Mouse (Mus musculus) embryonic fibroblast, embryonic 13.5 days (primary cell): ENCODE measurements at regions not wholly inside any gene's neighbourhood (a gene's known extent, or its start where the extent isn't known, plus 50 kb on each side); places are given as distances from the start of the nearest gene placed in this dataset.

Experiments
- H3K27ac ChIP-seq: 2 replicates; pipeline ENCODE4 v1.5.1; 2012; ENCODE audit warnings: low read length, control low read depth, inconsistent platforms; ENCODE audit not compliant: insufficient read depth
- H3K4me1 ChIP-seq: 2 replicates; pipeline ENCODE4 v1.6.1; 2011; ENCODE audit warnings: low read length; ENCODE audit not compliant: control insufficient read depth, insufficient read depth
- H3K4me3 ChIP-seq: 2 replicates; pipeline ENCODE4 v1.5.1; 2011; ENCODE audit warnings: mild to moderate bottlenecking, control low read depth, low read length; ENCODE audit not compliant: insufficient read depth
- CTCF ChIP-seq: IDR thresholded peaks from 2 replicates; pipeline ENCODE4 v1.5.1; 2011; ENCODE audit warnings: mild to moderate bottlenecking, control low read depth, low read length, moderate library complexity, borderline replicate concordance; ENCODE audit not compliant: insufficient read depth
- POLR2A ChIP-seq: IDR thresholded peaks from 2 replicates; pipeline ENCODE4 v1.6.1; 2011; ENCODE audit warnings: low read depth, mild to moderate bottlenecking, control low read depth, low read length, moderate library complexity

GRCm38 (mm10) chr12:109968303-109968702 lies 310.6 kb upstream of the Dio3 start:
- H3K4me3 ChIP-seq = no peak overlapping the region
- 0 out of 2 replicates have a peak, but pooled peaks cover 2% of the 10 kb centered on the region for H3K4me1 ChIP-seq
- H3K27ac ChIP-seq = no peak overlapping the region
- TF ChIP-seq POLR2A (no peak), CTCF (no peak)

GRCm38 (mm10) chr12:109971508-109971907 lies 307.4 kb upstream of the Dio3 start:
- Histone ChIP-seq H3K4me1 (no peaks in the 10 kb centered on the region), H3K27ac (no peak overlapping the region), H3K4me3 (no peak overlapping the region)
- TF ChIP-seq CTCF (no peak), POLR2A (no peak)

- no peaks in the 10 kb centered on the region for H3K4me1 ChIP-seq
- H3K27ac ChIP-seq = no peak overlapping the region
- H3K4me3 ChIP-seq = no peak overlapping the region
- TF ChIP-seq CTCF (no peak), POLR2A (no peak)
Measured at GRCm38 (mm10) chr12:109972366-109973015, 306.4 kb upstream of the Dio3 start.

- Histone ChIP-seq H3K4me3 (no peak overlapping the region), H3K4me1 (no peaks in the 10 kb centered on the region), H3K27ac (no peak overlapping the region)
- TF ChIP-seq POLR2A (no peak), CTCF (no peak)
Measured at GRCm38 (mm10) chr12:109973598-109973997, 305.3 kb upstream of the Dio3 start.

DNA sequence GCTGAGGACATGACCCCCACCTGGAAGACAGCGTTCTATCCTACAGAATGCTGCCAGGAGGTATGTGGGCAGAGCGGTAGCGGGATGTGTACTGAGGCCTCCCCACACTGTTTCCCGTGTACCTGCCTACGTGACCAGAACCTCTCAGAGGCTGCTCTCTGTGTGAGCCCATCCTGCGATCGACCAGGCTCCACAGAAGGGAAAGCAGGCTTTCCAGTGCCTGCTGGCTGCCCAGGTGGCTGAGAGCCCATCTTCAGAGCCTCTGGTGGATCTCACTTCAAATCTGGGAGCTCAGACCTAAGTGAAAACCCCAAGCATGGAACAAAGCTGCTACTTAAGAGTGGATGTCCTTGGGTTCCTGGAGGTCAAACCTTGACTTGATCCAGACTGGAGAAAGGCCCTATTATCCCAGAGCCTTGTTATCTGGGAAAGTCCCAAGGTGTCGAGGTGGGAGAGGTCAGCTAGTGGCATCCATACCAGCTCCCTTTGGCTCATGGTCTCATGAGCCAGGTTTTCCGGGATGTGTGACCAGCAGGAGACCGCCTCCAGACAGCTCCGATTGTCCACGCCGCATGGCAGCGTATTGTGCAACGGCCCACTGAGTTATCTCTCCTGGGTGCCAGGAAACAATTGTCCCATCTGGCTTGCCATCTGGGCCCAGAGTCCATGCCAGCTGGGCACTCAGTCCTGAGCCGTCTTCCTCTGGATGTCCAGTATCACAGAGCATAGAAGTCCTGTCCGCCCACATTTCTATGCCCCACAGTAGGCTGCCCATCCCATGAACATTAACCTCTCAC lies 303.5 kb upstream of the Dio3 start:
- no peak for TF ChIP-seq POLR2A
- TF ChIP-seq CTCF = no peak
- Histone ChIP-seq H3K4me1 (no peaks in the 10 kb centered on the region), H3K4me3 (no peak overlapping the region), H3K27ac (no peak overlapping the region)

- no peak overlapping the region for H3K4me3 ChIP-seq
- H3K4me1 ChIP-seq = no peaks in the 10 kb centered on the region
- no peak overlapping the region for H3K27ac ChIP-seq
- TF ChIP-seq POLR2A (no peak), CTCF (no peak)
Measured at GRCm38 (mm10) chr12:109984651-109985050, 294.2 kb upstream of the Dio3 start.

GRCm38 (mm10) chr12:109993410-109993809 lies 285.5 kb upstream of the Dio3 start:
- Histone ChIP-seq H3K4me3 (no peak overlapping the region), H3K4me1 (no peaks in the 10 kb centered on the region), H3K27ac (no peak overlapping the region)
- TF ChIP-seq CTCF (no peak), POLR2A (no peak)

GRCm38 (mm10) chr12:110002717-110003116 lies 276.2 kb upstream of the Dio3 start:
- no peak overlapping the region for H3K4me3 ChIP-seq
- TF ChIP-seq POLR2A (no peak), CTCF (no peak)
- no peaks in the 10 kb centered on the region for H3K4me1 ChIP-seq
- H3K27ac ChIP-seq = no peak overlapping the region

DNA sequence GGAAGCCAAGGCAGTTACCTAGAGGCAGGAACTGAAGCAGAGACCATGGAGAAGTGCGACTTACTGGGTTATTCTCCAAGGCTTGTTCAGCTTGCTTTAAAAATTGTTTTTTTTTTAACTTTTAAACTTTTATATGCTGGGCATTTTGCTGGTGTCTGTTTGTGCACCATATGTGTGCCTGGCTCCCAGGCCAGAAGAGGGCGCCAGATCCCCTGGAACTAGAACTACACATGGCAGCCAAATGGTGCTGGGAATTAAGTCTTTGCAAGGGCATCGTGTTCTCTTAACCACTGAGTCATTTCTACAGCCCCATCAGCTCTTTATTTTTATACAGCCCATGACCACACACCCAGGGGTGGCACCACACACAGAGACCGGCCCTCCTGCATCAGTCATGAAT lies 269.7 kb upstream of the Dio3 start:
- Histone ChIP-seq H3K4me3 (no peak overlapping the region), H3K4me1 (no peaks in the 10 kb centered on the region), H3K27ac (no peak overlapping the region)
- TF ChIP-seq POLR2A (no peak), CTCF (peak; percentile 13; the same call in 1 of the 2 replicates)

- no peak for TF ChIP-seq CTCF
- no peak for TF ChIP-seq POLR2A
- no peak overlapping the region for H3K4me3 ChIP-seq
- no peaks in the 10 kb centered on the region for H3K4me1 ChIP-seq
- no peak overlapping the region for H3K27ac ChIP-seq
Measured at GRCm38 (mm10) chr12:110020541-110021470, 258.1 kb upstream of the Dio3 start.
